Mouse (Mus musculus) myocyte (in vitro differentiated cells): ENCODE data around the gene Ruvbl1.

Source experiments
- E2F4 ChIP-seq: IDR thresholded peaks from one replicate; pipeline ENCODE4 v1.6.1; 2011; ENCODE audit warnings: mild to moderate bottlenecking, control low read depth, moderate library complexity; ENCODE audit not compliant: insufficient read depth
- MAX ChIP-seq: IDR thresholded peaks from one replicate; pipeline ENCODE4 v1.6.1; 2011; ENCODE audit warnings: low read depth, mild to moderate bottlenecking, control low read depth
- MYOD1 ChIP-seq, 3 experiments: IDR thresholded peaks; one replicate each; pipeline ENCODE4 v1.6.1; 2011; ENCODE audit warnings: control low read depth in 2 of 3, low read depth in 2 of 3, mild to moderate bottlenecking in 2 of 3, moderate library complexity in 1 of 3; ENCODE audit not compliant: insufficient read length in 2 of 3, control insufficient read depth in 1 of 3
- POLR2A ChIP-seq: IDR thresholded peaks from one replicate; pipeline ENCODE4 v1.6.1; 2011; ENCODE audit warnings: low read depth, mild to moderate bottlenecking, control low read depth, moderate library complexity; ENCODE audit not compliant: insufficient read length
- POLR2AphosphoS2 ChIP-seq: IDR thresholded peaks from one replicate; pipeline ENCODE4 v1.6.1; 2011; ENCODE audit warnings: low read depth, control low read depth; ENCODE audit not compliant: insufficient read length
- TCF12 ChIP-seq: IDR thresholded peaks from one replicate; pipeline ENCODE4 v1.6.1; 2011; ENCODE audit warnings: mild to moderate bottlenecking, control low read depth; ENCODE audit not compliant: poor library complexity, insufficient read depth, severe bottlenecking

GRCm38 (mm10) chr6:88483913-88484312 lies 18.7 kb downstream of the Ruvbl1 start:
- no peak for TF ChIP-seq E2F4
- TF ChIP-seq POLR2A, result no peak
- TF ChIP-seq TCF12, result no peak
- no peak for TF ChIP-seq POLR2AphosphoS2
- no peak for TF ChIP-seq MAX
- TF ChIP-seq MYOD1 (IDR thresholded peaks at IDR 0.05; ENCODE audit: control insufficient read depth in 1 of 3, insufficient read length in 2 of 3, low read depth in 2 of 3), result no peak
